Mouse (Mus musculus) cerebellum, adult 2 months (tissue): ENCODE measurements around the gene Nipal1.

Experiments used
- CTCF ChIP-seq: fragments of 200-500 bp; IDR thresholded peaks from 2 replicates; pipeline ENCODE4 v1.5.1; 2011; ENCODE audit warnings: low read depth, mild to moderate bottlenecking, control low read depth, low read length, moderate library complexity, borderline replicate concordance; ENCODE audit not compliant: insufficient read depth
- POLR2A ChIP-seq: fragments of 200-500 bp; IDR thresholded peaks from 2 replicates; pipeline ENCODE4 v1.6.1; 2011; ENCODE audit warnings: low read length, control low read depth, borderline replicate concordance; ENCODE audit not compliant: insufficient read depth

DNA sequence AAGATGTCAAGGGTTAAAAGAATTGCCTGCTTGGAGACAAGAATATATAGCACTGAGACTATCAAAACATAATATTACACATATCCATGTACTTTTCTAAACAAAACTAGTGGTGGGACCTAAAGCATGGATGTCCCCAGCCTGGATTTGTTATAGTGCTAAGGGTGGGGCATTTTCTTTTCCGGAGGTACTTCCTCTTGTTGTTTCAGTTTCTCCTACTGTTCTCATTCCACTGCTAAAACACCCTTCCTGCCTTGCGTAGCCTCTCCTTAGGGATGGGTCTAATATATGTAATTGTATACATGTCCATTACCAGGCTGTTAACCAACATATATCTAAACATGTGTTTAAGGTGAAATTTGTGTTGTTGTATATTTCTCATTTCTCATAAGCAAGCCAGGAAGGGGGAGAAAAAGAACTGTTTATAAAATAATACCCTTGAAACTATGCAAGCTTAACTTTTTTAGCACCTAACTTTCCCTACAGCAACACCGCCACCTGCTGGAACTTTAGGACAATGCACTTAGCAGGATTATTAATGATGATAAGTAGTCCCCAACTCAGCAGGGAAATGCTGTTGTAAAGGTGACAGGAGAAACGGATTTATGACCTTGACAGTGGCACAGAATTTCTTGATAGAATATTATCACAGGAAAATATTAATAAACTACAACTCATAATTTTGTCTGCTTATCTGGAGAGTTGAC lies 63.1 kb downstream of the Nipal1 start:
- TF ChIP-seq CTCF (peak; percentile 51; the same call in 1 of the 2 replicates), POLR2A (no peak)
